Mouse (Mus musculus) cerebellum, adult 11-12 months (tissue): ENCODE measurements around the gene Sdk2.

Experiments
- DNase-seq: peaks from one replicate; pipeline ENCODE4 v3.0.0; 2022

Gene Sdk2

DNA sequence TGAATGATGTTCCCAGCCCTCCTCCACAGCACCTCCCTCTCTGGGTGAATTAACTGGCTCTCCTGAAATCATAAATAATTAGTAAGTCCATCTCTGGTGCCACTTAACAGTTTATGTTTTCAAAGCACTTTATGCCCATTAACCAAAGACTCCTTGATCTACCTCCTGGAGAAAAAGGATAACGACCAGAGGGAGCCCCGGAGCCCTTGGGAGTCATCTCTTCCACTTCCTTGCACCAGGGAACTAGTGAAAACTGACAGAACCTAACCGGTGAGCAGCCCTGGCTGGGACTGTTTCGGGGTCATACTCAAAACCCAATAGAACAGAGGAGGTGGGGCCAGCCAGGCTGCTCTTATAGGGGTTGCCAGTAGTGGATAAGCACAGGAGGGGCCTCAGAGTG is 22.5 kb downstream of the Sdk2 start:
- DNase-seq = no peak

DNA sequence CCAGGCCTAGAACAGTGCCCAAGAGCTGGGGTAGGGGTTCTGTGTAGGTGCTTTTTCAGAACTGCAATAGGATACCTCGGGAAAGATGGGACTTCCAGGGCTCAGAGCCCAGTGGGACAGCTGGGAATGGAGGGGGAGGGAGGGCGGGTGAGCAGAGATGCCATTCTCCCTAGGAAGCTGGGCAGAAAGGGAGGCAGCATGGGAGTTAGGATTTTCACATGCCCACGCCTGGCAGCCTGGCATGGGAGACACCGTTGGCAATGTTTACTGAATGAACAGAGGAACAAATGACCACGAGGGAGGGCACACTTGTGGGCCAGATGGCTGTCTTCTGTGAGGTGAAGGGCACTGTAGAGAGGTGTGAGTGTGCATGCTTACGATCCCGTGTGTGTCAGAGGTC is 23.3 kb downstream of the Sdk2 start:
- DNase-seq = peak; percentile 28

DNA sequence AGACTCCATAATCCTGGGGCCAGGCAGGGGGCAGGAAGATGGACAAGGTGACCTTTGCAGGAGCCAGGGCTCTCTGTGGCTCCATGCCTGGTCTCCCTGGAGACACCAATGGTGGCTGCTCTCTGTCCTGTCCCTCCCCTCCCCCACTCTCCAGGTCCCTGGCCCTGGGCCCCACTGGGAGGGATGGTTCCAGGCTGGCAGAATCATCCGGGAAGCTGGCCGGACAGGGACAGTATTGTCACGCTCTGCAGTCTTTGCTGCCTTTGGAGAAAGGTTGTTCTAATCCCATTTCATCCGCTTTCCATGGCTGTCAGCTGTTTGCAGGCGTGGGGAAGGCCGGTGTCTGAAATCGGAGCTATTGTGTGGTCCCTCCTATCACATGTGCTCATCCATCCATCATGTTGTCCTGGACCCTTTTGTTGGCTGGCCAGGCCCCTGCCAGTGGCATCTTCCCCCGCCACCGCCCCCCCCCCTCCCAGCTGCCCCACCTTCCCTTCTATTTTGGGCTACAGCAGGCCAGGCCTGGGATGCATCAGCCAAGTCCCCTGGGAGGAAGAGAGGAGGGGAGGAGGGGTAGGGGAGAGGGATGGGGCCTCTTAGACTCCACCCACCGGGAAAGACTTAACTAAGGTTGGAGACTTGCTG is 26.3 kb downstream of the Sdk2 start:
- peak; percentile 47 for DNase-seq

DNA sequence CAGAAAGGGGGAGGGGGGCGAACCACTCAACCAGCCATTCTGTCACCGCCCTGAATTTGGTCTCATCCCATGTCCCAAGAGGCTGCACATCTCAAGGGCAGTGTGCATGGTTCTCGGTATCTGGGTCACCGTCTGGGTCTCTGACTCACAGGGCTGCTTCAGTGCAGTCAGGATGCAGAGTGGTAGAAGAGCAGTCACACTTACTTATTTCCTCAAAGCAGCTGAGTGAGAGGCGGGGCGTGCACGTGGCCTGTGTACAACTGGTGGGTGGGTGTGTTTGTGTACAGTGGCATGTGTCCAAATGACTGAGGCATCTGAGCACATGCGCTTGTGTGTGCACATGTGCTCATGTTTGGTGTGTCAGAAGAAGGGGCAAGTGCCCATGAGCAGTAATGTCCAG is 28.8 kb downstream of the Sdk2 start:
- DNase-seq = no peak

DNA sequence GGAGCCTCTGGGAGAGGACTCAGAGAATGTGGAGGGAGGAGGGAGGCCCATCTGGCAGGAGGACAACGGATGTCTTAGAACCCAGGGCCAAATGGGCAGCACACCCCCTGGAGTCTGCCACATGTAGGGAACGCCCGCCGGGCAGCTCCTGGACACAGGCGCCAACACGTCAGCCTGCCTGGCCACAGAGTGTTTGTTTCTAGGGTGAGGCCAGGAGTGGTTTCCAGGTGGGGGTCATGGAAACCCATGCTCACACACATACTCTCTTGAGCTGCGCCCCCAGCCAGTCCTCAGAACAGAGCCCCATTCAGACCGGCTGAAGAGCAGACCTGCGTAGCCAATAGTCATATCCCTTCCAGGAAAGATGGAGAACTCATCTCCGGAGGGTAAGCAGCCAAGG is 35.4 kb downstream of the Sdk2 start:
- no peak for DNase-seq

DNA sequence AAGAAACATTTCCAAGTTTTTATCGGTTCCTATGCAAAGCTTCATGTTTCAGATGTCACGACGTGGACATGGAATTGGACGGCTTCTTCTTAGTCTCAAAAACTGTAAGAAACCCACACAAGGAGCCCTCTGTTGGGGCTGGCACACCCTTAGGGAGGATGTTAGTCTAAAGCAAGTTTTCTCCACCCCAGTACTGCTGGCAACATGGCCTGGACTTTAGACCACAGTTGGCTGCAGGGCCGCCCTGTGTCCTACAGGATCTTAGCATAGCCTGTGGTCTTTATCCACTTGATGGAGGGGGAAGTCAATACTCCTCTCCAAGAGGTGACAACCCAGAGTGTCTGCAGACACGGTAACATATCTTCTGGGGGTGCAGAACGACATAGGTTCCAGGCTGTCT is 36.6 kb downstream of the Sdk2 start:
- no peak for DNase-seq

DNA sequence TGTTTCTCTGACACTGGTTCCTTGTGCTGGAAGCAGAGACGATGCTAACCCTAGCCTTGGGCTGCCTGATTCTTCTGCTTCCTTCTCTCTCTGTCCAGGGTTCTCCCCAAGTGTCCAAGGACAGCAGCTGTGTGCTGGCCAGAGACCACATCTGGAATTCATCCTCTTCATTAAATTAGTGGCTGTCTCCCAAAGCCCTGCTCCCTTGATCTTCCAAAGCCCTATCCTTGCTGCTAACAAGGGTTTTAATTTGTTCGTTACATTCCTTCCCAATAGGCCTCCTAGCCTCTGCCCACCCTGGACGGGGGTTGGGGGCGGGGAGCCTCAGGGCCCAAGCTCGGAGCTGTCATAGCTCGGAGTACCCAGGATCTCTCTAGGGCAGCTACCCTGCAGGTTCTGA is 38.3 kb downstream of the Sdk2 start:
- no peak for DNase-seq

DNA sequence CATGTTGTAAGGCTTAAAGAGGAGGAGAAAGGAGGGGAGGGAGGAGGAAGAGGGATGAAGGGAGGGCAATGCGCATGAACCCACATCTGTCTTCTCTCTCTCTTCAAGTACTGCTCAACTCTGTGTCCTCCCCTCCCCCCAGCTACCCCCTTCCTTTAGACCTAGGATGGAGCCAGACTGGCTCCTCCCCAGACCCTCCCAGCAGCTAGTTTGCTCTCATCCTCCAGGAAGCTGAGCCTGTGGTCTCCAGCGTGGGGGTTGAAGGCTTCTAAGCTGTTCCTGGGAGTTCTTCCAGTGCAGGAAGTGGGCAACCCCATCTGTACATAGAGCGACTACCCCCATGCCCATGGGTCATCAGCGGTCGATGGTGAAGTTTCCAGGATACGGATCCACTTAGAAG is 38.8 kb downstream of the Sdk2 start:
- DNase-seq = no peak

DNA sequence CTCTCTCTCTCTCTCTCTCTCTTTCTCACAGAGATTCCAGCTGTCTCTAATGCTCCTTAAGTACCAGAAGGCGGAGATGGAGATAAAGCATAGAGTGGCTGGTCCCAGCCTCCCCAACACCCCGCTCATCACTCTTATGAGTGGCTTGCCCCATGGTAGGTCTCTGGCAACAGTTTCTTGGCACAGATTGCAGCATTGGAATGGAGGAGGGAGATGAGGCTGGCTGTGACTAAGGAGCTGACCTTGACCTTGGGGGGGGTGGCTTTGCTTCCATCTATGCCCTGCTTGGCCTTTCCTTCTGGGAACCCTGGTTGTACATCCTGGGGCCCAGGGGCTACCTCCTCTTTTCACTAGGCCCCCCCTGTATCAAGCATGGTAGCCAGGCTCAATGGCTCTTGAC is 41.8 kb downstream of the Sdk2 start:
- DNase-seq = no peak

DNA sequence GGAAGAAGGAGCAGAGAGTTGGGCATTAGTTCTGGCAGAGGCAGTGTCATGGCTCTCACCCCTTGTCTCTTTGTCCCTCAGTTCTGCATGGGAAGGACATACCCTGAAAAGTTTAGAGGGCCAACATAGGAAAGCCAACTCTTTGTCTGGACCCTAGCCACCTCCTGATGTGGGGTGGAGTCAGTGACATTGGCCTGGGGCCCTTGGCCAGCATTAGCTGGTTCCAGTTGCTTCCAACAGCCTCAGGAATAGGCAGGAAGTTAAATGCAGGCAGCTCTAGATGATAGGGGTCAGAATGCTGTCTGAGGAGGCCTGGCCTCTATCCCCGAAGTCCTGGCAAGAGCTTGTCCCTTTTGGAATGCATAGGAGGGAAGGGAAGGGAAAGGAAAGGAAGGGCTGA is 42.9 kb downstream of the Sdk2 start:
- no peak for DNase-seq

DNA sequence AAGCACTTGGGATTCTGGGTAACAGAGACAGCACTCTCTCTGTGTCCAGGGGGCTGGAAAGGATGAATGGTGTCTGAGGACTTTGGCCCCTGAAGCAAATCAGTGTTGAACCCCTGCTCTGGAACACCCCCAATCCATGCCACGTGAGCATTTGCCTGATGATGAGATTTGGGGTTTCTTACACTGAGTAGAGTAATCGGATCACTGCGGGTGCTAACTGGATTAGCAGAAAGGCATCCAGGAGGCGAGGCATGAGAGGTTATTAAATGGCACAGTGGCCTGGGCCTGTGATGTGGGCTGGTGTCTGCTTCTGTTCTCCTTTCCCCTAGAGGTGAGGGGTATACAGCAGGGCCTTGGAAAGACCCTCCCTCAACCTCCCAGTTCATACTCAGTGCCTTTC is 44.7 kb downstream of the Sdk2 start:
- DNase-seq = no peak

DNA sequence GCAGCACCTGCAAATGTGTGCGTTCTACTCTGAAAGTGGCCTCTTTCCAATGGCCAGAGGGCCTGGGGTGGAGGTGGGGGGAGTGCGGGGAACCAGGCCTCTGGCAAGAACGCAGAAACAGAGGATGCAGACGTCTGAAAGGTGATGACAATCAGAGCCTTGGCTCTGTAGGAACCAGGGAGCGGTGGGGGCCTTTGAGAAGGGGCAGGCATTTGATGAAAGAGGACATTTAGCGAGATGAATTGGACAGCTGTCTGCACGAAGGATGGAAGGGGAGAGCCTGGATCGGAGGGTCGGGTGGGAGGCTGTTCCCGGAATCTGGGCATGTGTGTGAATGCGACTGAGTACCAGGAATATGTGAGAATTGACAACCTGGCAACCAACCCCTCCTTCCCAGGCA is 47.8 kb downstream of the Sdk2 start:
- no peak for DNase-seq

DNA sequence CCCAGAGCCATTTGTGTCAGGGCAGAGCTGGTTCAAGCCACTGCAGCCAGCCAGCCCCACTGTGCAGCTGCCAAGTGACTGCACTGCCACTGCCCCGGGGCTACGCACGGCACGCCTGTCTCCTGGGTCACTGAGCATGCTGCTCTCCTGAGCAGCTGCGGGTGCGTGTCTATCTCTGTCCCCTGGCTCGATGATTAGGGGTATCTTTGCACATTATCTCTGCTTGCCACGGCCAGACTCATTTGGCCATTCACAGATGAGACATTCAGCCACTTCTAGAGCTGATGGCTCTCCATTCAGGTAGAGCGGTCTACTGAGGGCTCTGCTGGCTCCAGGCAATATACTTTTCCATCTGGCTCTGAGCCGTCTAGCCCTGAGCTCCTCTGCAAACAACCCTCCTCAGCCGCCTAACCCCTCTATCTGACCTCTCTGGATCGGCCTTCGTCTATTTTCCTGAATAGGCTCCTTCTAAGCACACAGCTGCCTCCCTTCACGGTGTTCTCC is 49.9 kb downstream of the Sdk2 start:
- no peak for DNase-seq

DNA sequence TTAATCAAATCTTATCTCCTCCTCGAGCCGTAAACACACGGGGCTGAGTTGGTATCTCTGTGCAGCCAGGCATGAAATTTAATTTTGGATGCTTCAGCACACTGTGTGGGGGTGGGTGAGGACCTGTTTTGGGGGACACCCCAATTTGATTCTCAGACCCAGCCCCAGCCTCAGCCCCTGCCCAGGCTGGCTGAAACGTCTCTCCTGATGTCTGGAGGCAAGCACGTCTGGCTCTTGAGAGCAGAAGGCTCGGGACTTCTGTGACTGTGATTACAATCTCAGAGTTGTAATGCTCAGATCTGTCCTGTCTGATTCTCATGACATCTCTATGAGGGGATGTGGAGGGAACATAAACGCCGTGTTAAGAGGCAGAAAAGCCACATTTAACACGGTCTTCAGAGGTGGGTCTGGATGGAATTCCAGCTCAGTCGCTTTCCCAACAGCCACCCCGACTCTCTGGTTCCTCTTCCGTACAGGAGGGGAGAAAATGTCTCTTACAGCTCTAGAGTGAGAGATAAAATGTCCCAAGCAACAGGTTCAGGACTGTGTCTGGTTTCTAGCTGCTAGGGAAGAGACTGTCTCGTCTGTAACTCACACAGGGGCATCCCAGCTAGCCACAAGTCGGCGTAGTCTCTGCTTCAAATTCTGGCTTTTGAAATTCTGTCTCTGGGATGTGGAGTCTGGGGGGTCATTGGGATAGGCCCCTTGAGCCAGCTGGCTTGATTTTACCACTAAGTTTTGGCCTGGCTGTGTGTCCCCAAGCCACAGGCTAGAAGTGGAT is 50.5 kb downstream of the Sdk2 start:
- no peak for DNase-seq

DNA sequence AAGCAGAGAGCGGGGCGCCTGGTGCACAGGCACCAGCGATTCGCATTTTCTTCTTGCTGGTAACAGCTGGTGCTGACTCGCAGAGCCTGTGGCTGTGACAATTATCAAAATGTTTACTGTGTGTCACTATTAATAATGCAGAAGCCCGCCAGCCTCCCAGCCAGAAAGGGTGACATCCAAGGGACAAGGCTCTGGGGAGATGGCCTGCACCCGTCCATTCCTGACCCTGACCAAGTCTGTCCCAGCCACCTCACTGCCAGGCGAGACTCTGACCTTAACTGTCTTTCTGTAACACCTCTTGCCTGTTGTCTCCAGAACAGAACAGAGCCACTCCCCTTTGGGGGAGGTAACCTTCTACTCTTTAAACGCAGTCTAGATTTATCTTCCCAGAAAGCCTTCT is 55.3 kb downstream of the Sdk2 start:
- DNase-seq = no peak

DNA sequence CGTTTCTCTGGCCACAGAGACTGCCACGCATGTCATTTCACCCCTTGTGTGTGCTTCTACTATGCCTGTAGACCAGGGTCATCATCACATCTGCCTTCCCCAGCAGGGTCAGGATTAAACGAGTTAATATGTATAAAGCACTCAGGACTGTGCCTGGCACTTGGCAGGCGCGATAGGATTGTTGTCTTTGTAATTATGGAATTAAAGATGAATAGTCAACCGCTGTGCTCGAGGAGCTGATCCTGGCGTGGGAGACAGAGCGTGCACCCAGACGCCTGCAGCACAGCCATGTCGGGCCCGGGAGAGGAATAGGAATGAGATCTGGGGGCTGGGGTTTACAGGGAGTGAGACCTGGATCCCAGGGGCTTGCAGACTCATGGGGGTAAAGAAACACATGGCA is 61.0 kb downstream of the Sdk2 start:
- DNase-seq = no peak

DNA sequence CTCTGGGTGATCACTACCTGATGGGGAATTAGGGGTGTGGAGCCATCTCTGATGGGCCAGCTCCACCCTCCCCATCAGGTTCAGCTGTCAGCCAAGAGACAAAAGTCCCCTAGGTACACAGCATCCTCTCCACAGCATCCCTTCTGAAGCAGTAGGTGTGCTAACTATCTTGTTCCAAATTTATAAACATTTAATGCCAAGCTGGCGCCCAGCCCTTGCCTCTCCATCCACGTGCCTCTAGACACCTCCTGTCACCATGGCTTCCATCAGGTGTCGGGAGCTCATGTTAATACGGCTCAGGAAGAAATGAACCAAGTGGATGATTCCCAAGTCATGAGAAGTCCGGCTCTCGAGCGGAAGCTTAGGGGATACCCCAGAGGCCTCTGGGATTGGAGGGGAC is 62.2 kb downstream of the Sdk2 start:
- DNase-seq = no peak

DNA sequence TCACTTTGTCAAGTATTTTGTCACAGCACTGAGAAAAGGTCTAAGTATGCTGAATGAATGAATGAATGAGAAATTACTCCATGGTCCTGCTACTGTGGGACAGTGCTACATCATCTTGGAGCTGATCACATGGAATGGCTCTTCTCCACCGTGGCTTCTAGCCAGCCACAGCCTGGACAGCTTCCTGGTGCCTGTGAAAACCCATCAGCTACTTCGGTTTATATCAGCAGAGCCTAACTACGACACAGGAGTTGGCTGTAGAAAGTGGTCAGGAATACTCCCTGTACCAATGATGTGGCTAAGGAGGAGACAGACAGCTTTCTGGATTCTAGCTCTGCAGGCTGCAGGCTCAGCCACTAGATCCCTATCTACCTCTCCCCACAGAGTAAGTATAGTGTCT is 63.7 kb downstream of the Sdk2 start:
- no peak for DNase-seq

DNA sequence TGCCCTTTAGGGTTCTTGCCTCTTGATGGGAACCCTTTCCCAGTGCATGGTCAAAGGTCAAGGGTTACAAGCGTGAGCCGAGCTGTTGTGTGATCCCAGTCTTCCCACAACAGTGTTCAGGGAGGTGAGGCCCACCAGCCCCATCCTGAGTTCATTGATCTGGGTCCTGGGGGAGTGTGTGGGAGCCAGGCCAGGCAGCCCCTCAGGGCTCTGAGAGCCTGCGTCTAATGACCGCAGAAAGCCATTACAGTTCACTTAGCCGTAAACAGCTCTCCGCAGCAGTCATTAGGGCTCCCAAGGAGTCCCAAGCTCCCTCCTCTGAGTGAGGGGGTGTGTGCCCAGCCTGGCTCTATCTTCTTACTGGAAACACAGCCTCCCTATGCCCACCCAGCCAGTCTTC is 66.8 kb downstream of the Sdk2 start:
- no peak for DNase-seq

DNA sequence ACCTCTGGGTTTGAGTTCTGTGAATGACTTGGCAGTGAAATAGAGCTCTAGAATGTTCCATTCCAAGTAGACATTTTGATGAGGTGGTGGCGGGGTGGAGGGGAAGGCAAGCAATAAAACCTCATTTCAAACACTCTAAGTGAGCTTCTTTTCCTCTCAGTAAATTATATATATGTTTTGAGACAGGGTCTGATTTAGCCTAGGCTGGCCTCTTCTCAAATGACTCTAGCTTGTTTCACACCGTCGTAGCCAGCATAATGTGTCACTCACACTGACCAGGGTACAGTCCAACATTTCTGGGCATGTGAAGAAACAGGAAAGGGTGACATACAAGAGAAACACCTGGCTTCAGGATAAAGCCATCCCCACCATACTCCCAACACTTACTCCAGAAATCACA is 68.1 kb downstream of the Sdk2 start:
- no peak for DNase-seq

DNA sequence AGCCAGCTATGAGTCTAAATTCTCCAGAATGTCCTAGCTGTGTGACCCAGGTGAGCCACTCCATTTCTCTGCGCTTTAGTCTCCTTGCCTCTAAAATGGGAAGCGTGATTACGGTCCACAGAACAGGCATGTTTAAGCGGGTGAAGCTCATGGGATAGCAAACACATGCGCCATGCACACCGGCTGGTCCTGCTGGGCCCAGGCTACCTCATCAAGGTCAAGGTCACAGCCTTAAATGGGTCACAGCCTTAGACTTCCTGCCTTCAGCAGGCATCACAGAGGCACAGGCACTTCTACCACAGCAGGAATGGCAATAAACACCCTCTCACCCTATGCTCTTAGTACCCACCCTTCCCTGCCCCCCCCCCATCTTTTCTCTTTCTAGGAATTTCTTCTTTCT is 72.9 kb downstream of the Sdk2 start:
- no peak for DNase-seq

DNA sequence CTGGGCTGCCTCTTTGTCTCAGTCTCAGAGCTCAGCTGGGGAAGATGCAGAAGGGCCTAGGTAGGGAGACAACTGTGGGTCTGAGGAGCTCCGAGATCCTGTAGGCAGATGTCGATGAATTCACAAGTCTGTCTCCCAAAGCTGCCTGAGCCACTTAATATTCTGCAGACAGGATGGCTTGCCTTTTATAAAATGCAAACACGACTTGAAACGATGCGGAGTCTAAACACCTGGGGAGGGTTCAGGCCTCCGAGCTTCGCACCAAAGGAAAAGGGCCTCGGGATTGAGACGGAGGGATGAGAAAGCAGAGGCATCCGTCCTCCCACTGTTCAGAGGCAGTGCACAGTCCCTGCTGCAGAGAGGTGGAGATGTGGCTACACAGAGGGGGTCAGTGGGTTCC is 74.0 kb downstream of the Sdk2 start:
- no peak for DNase-seq

DNA sequence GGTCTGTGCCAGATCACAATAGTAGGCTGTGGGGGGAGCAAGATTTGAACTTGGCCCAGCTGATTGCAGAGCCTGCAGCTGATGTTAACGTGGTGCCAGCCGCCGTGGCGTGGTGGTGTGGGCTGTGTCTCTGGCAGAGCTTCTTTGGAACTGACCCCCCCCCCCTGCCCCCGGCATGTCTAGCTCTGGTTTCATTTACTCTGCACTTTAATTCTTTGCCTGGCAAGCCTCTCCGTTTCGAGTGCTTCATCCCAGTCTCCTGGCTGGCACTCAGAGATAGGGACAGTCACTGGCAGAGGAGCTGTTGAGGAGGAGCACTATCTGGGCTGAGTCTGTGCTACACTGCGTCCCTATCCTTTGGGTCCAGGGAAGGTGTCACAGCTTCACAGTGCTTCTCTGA is 75.0 kb downstream of the Sdk2 start:
- no peak for DNase-seq

DNA sequence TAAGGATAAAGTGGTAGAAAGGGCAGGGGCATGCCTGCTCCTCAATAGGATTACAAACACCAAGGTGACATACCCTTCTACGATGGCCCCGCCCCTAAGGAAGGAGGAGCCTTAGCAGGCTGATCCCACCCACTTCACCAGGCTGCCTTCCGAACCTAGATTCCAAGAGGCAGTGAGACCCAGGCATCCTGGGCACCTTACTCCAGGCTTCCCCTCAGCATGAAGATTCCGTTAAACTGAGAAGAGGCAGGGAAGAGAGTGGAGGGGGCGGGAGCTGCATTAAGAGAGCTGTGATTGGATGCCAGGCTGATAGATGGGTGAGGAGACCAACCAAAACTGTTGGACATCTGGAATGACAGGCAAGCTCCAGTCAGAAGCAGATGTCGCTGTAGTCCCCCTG is 76.4 kb downstream of the Sdk2 start:
- DNase-seq = peak; percentile 6

DNA sequence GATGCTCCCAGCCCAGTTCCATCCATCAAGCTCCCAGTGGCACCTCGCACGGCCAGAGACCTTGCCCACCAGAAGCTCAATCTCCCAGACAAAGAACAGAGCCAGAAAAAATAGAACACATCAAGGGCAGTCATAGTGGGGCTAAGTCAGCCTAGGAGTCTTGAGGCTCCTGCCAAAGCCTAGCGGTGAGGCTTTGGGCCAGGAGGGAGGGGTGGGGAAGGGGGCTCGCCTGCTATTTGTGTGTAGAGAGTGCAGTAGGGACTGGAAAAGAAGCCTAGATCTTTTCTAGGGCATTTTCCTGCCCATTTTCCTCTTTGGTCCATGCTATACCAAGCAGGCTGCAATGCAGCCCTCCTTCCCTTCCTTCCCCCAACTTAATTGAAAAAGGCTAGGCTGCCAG is 76.8 kb downstream of the Sdk2 start:
- no peak for DNase-seq
